Mouse (Mus musculus): Measurements from ENCODE around the gene Derl2.

DNA sequence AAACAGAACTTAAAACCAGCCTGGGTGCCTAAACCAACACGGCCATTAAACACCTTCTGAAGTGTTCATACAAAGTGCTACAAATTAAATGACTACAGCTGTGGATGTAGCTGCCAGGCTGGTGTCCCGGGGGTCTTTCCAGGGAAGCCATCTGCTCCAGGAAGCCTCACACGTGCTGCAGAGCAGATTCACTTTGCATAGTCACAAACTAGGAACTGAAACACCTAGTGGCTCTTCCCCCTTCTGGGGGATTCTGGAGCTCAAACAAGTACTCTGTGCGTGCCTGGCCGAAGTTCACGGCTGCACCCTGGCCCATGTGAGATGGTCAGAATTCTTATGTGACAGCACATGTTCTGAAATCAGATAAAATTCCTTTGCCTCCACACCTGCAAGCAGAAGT, 39.4 kb downstream of the Derl2 start:
- TF ChIP-seq EP300 (IDR thresholded peaks at IDR 0.05; ENCODE audit: low read depth): no peak
- no peak for TF ChIP-seq CTCF (IDR thresholded peaks at IDR 0.05; ENCODE audit: low read depth)

All from heart, postnatal 0 days (tissue).